Mouse (Mus musculus) layer of hippocampus, postnatal 14 days (tissue): ENCODE measurements at regions not wholly inside any gene's neighbourhood (a gene's known extent, or its start where the extent isn't known, plus 50 kb on each side); places are given as distances from the start of the nearest gene placed in this dataset.
A peak's percentile ranks its signal among the peaks of the same experiment; 100 is the strongest.

Experiments
- DNase-seq, 2 experiments: peaks; one replicate each; pipeline ENCODE4 v3.0.0; 2021 to 2022; ENCODE audit warnings: low spot score in 2 of 2, mixed read lengths in 1 of 2

- peak in 1 of 2 experiments; percentile 45 for DNase-seq
Observed at GRCm38 (mm10) chr6:49523184-49523583, 127.8 kb downstream of the Stk31 start.

DNA sequence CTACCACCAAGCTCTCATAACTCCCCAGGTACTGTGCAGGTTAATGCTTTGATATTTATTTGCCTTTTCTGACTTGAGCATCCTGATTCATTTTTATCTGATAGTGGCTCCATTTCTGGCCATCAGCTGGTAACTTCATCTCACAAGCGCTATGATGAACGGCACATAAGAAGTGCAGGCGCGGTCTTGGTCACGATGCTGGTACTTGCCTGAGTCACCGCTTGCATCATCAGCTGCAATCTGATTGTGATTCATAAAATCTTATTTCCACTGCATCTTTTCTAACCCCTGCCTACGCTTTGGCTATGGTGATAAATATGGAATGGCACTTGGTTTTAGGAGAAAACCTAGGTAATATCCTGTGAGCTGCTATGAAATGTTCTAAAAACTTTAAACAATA lies 128.3 kb downstream of the Stk31 start:
- no peak for DNase-seq

DNA sequence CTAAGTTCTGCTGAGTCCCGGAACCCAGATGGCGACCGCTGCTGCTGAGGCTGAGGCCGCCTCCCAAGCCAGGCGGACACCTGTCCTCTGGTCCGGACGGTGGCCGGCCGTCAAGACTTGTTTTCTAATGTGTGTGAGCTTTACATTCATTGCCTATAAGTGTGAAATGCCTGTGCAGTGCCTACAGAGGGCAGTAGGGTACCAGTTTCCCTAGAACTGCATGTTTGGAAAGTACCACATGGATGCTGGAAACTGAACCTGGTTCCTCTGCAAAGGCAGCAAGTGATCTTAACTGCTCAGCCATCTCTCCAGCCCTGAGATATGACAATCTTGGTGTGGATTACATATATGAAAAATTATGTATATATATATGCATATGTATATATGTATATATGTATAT lies 138.6 kb downstream of the Stk31 start:
- no peak for DNase-seq

DNA sequence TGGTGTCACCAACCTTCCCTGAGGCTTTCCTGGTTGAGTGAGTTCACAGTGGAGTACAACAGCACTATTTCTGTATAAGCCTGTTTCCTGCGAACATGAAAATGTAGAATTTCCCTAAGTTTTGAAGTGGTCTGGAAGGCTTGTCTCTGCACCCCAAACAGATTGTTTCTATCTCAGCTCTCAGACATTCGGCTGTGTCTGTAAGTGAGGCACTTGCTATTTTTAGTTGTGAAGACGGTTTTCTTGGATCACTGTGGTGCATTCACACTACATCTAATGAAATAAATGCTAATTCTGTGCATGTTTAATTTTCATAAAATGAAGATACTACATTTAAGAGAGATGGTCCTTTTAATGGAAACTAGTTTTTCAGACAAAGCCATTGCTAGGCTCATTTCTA lies 139.1 kb downstream of the Stk31 start:
- DNase-seq: no peak

GRCm38 (mm10) chr6:49544946-49545345 lies 149.5 kb downstream of the Stk31 start:
- no peak for DNase-seq

DNA sequence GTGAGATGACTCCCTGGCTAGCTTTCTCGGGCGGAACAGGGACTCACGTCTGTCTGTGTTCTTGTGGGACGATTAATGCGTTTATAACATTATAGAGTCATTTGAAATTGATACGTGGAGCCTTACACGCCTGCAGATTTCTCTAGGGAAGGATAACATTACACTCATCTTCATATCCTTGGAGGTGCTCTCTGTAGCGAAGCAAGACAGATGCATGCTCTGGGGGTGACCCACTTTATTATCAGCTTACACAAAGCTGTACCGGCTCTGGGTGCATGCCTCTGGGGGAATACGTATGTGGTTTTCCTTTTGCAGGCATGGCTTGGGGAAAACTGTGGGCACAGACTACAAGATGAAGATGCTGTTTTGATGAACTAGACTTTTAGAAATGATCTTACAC lies 159.7 kb downstream of the Stk31 start:
- no peak for DNase-seq

- no peak for DNase-seq
Observed at GRCm38 (mm10) chr6:49558508-49558907, 163.1 kb downstream of the Stk31 start.

DNA sequence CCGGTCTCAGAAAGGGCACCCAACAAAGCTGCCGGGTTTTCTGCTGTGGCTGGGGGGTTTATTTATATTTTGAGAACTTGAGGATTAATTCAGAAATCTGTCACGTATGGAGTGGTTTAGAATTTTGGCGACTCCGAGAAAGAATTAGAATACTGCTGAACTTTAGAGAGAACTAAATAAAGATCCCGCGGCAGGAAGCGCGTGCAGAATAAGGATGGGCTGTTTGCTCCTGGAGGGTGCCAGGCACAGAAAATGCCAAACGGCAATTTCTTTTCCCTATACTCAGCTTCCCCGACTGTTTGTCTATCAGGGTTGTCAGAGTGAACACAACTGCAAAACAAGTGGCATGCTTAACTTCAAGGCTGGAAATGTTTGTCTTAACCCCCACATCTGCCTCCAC lies 163.7 kb downstream of the Stk31 start:
- DNase-seq: no peak

DNA sequence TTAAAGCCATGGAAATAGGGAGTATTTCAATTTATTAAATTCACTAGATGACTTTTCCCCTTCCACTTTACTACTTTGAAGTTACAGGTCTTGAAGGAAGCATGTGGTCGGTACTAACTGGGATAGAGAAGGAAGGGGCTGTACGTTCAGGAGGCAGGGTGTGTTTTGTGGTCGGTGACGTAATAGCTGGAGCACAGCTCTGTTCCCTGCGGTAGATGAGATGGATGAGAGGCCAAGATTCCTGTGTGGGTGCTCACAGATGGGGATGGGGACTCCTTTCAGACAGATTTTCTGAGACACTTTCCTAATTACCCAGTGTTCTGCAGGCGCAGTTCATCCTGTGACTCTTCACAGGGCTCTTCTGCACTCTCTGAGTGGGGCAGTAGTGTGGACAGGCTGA lies 182.9 kb downstream of the Stk31 start:
- no peak for DNase-seq

DNA sequence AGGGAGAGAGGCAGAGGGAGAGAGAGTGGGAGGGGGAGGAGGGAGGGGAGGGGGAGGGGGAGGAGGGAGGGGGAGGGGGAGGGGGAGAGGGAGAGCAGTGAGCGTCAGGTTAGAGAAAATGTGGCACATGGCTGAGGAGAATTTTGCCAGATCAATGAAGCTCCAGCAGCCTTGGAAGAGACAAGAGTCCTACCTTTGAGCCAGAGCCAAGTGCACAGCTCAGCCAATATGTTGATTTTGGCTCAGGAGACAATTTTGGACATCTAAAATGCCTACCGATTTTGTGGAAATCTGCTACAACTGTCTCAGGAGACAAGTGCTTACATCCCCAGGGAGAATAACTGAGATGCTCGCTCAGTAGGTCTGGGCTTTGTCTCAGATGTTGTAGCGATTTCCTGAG lies 184.3 kb downstream of the Stk31 start:
- no peak for DNase-seq

GRCm38 (mm10) chr6:49582040-49582707 lies 186.8 kb downstream of the Stk31 start:
- no peak for DNase-seq

- no peak for DNase-seq
Observed at GRCm38 (mm10) chr6:49586553-49586952, 191.1 kb downstream of the Stk31 start.

DNA sequence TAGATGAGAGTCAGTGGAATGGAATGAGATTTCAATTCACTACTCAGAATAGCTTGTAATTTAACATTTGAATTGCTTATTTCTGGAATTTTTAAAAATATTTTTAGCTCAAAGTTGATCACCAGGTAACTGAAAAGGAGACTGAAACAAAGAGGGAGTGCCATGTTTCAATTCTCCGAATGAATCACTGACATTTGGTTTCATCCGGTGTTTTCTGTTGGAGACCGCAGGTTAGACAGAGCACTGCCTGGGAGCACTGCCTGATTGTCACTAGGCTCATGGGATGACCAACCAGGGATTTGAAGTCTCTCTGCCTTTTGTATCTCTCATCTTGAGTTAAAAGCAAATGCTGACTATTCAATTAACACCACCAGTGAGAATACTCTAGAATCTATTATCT lies 193.3 kb downstream of the Stk31 start:
- no peak for DNase-seq

GRCm38 (mm10) chr6:49590927-49591631 lies 195.7 kb downstream of the Stk31 start:
- peak; percentile 28 to 70 for DNase-seq

GRCm38 (mm10) chr6:49591632-49592000 lies 196.2 kb downstream of the Stk31 start:
- no peak for DNase-seq

GRCm38 (mm10) chr6:49592676-49593075 lies 197.3 kb downstream of the Stk31 start:
- DNase-seq: no peak

GRCm38 (mm10) chr6:49603201-49603600 lies 207.8 kb downstream of the Stk31 start:
- DNase-seq: no peak

GRCm38 (mm10) chr6:49603844-49604243 lies 208.4 kb downstream of the Stk31 start:
- no peak for DNase-seq

DNA sequence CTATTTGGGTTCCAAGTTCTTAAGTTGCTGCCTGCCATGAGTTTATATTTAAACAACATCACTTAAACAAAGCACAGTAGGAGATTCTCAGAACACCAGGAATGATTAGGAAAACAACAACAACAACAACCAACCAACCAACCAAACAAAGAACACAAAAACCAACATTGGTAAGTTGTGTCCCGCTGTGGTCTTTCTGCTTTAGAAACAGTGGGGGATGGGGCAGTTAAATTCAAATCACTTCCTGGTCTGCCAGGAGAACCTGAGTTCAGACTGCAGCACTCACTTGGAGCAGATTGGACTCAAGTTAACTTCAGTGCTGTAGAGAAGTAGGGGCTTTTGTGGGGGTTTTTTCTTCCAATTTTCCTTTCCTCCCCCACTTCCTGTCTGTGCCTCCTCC lies 210.6 kb downstream of the Stk31 start:
- no peak for DNase-seq

GRCm38 (mm10) chr6:49606626-49607158 lies 211.3 kb downstream of the Stk31 start:
- DNase-seq: no peak

DNA sequence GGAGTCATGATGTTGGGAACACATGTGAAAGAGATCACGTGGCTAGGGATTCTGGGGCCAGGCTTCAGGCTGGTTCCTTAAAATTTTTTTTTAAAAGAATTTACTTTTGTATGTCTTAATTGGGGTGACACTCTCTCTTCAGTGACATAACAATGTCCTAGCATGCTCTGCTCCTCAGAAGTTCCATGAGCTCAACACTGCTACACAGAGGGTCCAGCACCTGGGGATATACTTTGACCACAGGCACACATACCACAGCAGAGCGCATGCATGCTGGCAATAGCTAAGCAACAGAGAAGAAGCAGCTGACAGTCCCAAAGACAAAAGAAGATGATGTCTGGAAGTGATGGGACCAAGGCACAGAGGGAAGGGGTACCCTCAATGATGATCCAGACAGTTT lies 198.4 kb upstream of the Npy start:
- no peak for DNase-seq

GRCm38 (mm10) chr6:49624564-49624963 lies 197.9 kb upstream of the Npy start:
- no peak for DNase-seq
